In the genomic region with DNA sequence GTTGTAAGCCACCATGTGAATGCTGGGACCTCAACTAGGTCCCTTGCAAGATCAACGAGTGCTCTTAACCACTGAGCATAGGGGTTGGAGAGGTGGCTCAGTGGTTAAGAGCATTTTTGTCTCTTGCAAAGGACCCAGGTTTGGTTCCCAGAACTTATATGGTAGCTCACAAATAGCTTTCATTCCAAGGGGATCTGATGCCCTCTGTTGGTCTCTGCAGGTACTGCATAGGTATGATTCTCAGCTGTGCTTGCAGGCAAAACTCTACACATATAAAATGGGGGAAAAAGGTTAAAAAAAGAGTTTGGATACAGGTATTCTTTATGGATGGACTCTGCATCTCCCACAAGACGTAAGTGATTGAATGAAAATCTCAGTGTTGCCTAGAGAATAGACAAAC, we compare ENCODE assay signal across 8 mouse cellular contexts. TPM values are rescaled to one million over a fixed set of nuclear protein-coding genes. Genes with fewer than 3 reads are reported as not detected.
A peak's percentile ranks its signal among the peaks of the same experiment; 100 is the strongest.
DNase-seq lines count a peak whose midpoint lies in the region; ATAC-seq and TF ChIP-seq lines count a peak whose summit lies in the region.
"Had no signal": no experiment of that assay in that cellular context is flagged by ENCODE, and none has a peak within 500 bp of the region (broad histone marks: within the 10 kb centered on the region; RNA-seq: fewer than 3 reads in every experiment).

No protein-coding gene starts in this region.

- no peak for DNase-seq in left cerebral cortex, adult 2 months (ENCODE audit: extremely low spot score in 1 of 2, low spot score in 2 of 2)
- DNase-seq in left cerebral cortex, postnatal 25 days (ENCODE audit: low spot score in 2 of 2) = no peak
- DNase-seq in ZHBTc4 (ENCODE audit: low read depth, low spot score) = peak; percentile 81
- DNase-seq in liver, embryonic 13.5 days = peak; percentile 24
- DNase-seq in thymus, adult 2 months = peak; percentile 42
- no peak for DNase-seq in forebrain, embryonic 11.5 days (ENCODE audit: low spot score)
- no peak for DNase-seq in urinary bladder, postnatal 14 days (ENCODE audit: low spot score)

- no peak for ATAC-seq in liver, embryonic 13.5 days (ENCODE audit: low read depth)
- ATAC-seq in forebrain, embryonic 11.5 days (replicated peaks; ENCODE audit: low FRiP score) = no peak

- TF ChIP-seq CTCF in left cerebral cortex, adult 2 months (IDR thresholded peaks at IDR 0.05) = peak; percentile 58
- no peak for TF ChIP-seq CTCF in thymus, adult 2 months (IDR thresholded peaks at IDR 0.05; ENCODE audit: borderline replicate concordance, control insufficient read depth, extremely low read depth, insufficient read depth, low read length, poor library complexity)

- no peaks in the 10 kb centered on the region for H3K9me3 ChIP-seq in liver, embryonic 13.5 days (replicated peaks)
- no peaks in the 10 kb centered on the region for H3K9me3 ChIP-seq in forebrain, embryonic 11.5 days (ENCODE audit: control insufficient read depth, low read length)
- H3K9me3 ChIP-seq: liver, embryonic 15.5 days had no signal

- no peak overlapping the region for H3K9ac ChIP-seq in liver, embryonic 13.5 days
- H3K9ac ChIP-seq in forebrain, embryonic 11.5 days (ENCODE audit: low read length) = no peak overlapping the region
- H3K9ac ChIP-seq: liver, embryonic 15.5 days had no signal

- H3K36me3 ChIP-seq in liver, embryonic 13.5 days = no peaks in the 10 kb centered on the region
- no peaks in the 10 kb centered on the region for H3K36me3 ChIP-seq in thymus, adult 2 months (ENCODE audit: control insufficient read depth, insufficient read depth, low read length)
- no peaks in the 10 kb centered on the region for H3K36me3 ChIP-seq in forebrain, embryonic 11.5 days (ENCODE audit: control insufficient read depth, insufficient read depth, low read length)
- H3K36me3 ChIP-seq: liver, embryonic 15.5 days had no signal

- no peak overlapping the region for H3K4me3 ChIP-seq in left cerebral cortex, adult 2 months
- no peak overlapping the region for H3K4me3 ChIP-seq in liver, embryonic 13.5 days (replicated peaks)
- H3K4me3 ChIP-seq in thymus, adult 2 months (ENCODE audit: control insufficient read depth, insufficient read depth, low read length) = no peak overlapping the region
- no peak overlapping the region for H3K4me3 ChIP-seq in forebrain, embryonic 11.5 days (ENCODE audit: low read depth, low read length)
- H3K4me3 ChIP-seq: liver, embryonic 15.5 days had no signal

- no peaks in the 10 kb centered on the region for H3K4me1 ChIP-seq in liver, embryonic 13.5 days (replicated peaks)
- no peaks in the 10 kb centered on the region for H3K4me1 ChIP-seq in thymus, adult 2 months (replicated peaks; ENCODE audit: control insufficient read depth, insufficient read depth, low read length)
- H3K4me1 ChIP-seq in forebrain, embryonic 11.5 days (replicated peaks; ENCODE audit: control insufficient read depth, insufficient read depth, low read length) = no peaks in the 10 kb centered on the region
- H3K4me1 ChIP-seq: liver, embryonic 15.5 days had no signal

- TF ChIP-seq POLR2A in thymus, adult 2 months (IDR thresholded peaks at IDR 0.05; ENCODE audit: control insufficient read depth, extremely low read depth, insufficient read depth, low read length, poor library complexity) = no peak

- H3K27me3 ChIP-seq in liver, embryonic 13.5 days = no peaks in the 10 kb centered on the region; the same call in 1 of the 2 replicates
- no peaks in the 10 kb centered on the region for H3K27me3 ChIP-seq in thymus, adult 2 months (ENCODE audit: control insufficient read depth, insufficient read depth, low read length)
- H3K27me3 ChIP-seq in forebrain, embryonic 11.5 days (ENCODE audit: control insufficient read depth, insufficient read depth, low read length) = no peaks in the 10 kb centered on the region
- H3K27me3 ChIP-seq: liver, embryonic 15.5 days had no signal

- WGBS in liver, embryonic 13.5 days (ENCODE audit: insufficient replicate concordance) = 31% methylated on average over 2 of the region's 2 CpGs
- 85% methylated on average over 2 of the region's 2 CpGs for WGBS in thymus, adult 2 months
- WGBS in forebrain, embryonic 11.5 days = 70% methylated on average over 2 of the region's 2 CpGs

- no peak overlapping the region for H3K4me2 ChIP-seq in liver, embryonic 13.5 days
- no peak overlapping the region for H3K4me2 ChIP-seq in forebrain, embryonic 11.5 days (ENCODE audit: low read depth, low read length, severe bottlenecking)
- H3K4me2 ChIP-seq: liver, embryonic 15.5 days had no signal

- intact Hi-C loops in left cerebral cortex, adult 2 months (cut with DNase I) = no loop called here
- intact Hi-C loops in left cerebral cortex, postnatal 25 days (cut with DNase I) = no loop called here

- H3K27ac ChIP-seq in left cerebral cortex, adult 2 months = no peak overlapping the region
- no peak overlapping the region for H3K27ac ChIP-seq in liver, embryonic 13.5 days
- no peak overlapping the region for H3K27ac ChIP-seq in thymus, adult 2 months (ENCODE audit: control insufficient read depth, insufficient read depth, low read length)
- H3K27ac ChIP-seq in forebrain, embryonic 11.5 days (ENCODE audit: low read depth, low read length) = no peak overlapping the region
- H3K27ac ChIP-seq: liver, embryonic 15.5 days had no signal

RNA-seq across cellular contexts. Expression of gene Rab29, which starts 15.8 kb away (rescaled TPM):
- total RNA-seq in left cerebral cortex, adult 2 months (2021) = 1 to 10 TPM; 4.8 to 5.0 TPM
- total RNA-seq in left cerebral cortex, postnatal 25 days (2021) = 1 to 10 TPM; 5.1 to 7.6 TPM
- polyA plus RNA-seq in liver, embryonic 13.5 days (2015; fragmentation: Nextera tagmentation; extraction: Ambion mirVana) = 11.2 and 12.6 TPM in 2 replicates
- 42.3 and 49.6 TPM in 2 replicates for polyA plus RNA-seq in thymus, adult 2 months (2012; rRNA removed)
- 13.1 and 15.2 TPM in 2 replicates for polyA plus RNA-seq in forebrain, embryonic 11.5 days (2014; fragmentation: Nextera tagmentation; extraction: Ambion mirVana)

RNA-seq across cellular contexts. Expression of gene Nucks1, which starts 27.5 kb away (rescaled TPM):
- 100 to 1,000 TPM; 145 to 148 TPM for total RNA-seq in left cerebral cortex, adult 2 months (2021)
- total RNA-seq in left cerebral cortex, postnatal 25 days (2021) = 100 to 1,000 TPM; 148 to 152 TPM
- polyA plus RNA-seq in liver, embryonic 13.5 days (2015; fragmentation: Nextera tagmentation; extraction: Ambion mirVana) = 42.5 and 52.7 TPM in 2 replicates
- 16.6 and 21.4 TPM in 2 replicates for polyA plus RNA-seq in thymus, adult 2 months (2012; rRNA removed)
- 69.7 and 69.9 TPM in 2 replicates for polyA plus RNA-seq in forebrain, embryonic 11.5 days (2014; fragmentation: Nextera tagmentation; extraction: Ambion mirVana)

RNA-seq across cellular contexts. Expression of gene Slc41a1, which starts 55.5 kb away (rescaled TPM):
- 10 to 100 TPM; 42.6 to 46.8 TPM for total RNA-seq in left cerebral cortex, adult 2 months (2021)
- 10 to 100 TPM; 46.4 to 51.0 TPM for total RNA-seq in left cerebral cortex, postnatal 25 days (2021)
- 1.1 and 1.3 TPM in 2 replicates for polyA plus RNA-seq in liver, embryonic 13.5 days (2015; fragmentation: Nextera tagmentation; extraction: Ambion mirVana)
- polyA plus RNA-seq in thymus, adult 2 months (2012; rRNA removed) = 64.7 and 73.5 TPM in 2 replicates
- 12.5 and 13.0 TPM in 2 replicates for polyA plus RNA-seq in forebrain, embryonic 11.5 days (2014; fragmentation: Nextera tagmentation; extraction: Ambion mirVana)

Comparison
In these comparisons a context has a peak if more than half of its experiments do, and no peak if none do; other contexts are left out.
1. DNase-seq: peak in ZHBTc4 (single experiment), liver, embryonic 13.5 days (single experiment) and thymus, adult 2 months (single experiment); none in left cerebral cortex, adult 2 months (0 of 2), left cerebral cortex, postnatal 25 days (0 of 2), forebrain, embryonic 11.5 days (single experiment) and urinary bladder, postnatal 14 days (single experiment).